Mouse (Mus musculus): ENCODE measurements at regions not wholly inside any gene's neighbourhood (a gene's known extent, or its start where the extent isn't known, plus 50 kb on each side); places are given as distances from the start of the nearest gene placed in this dataset.
"Not testable (repeated sequence)": the region's sequence is repeated elsewhere in the genome, so short reads cannot be mapped to it uniquely, and the experiment has no call there.

DNA sequence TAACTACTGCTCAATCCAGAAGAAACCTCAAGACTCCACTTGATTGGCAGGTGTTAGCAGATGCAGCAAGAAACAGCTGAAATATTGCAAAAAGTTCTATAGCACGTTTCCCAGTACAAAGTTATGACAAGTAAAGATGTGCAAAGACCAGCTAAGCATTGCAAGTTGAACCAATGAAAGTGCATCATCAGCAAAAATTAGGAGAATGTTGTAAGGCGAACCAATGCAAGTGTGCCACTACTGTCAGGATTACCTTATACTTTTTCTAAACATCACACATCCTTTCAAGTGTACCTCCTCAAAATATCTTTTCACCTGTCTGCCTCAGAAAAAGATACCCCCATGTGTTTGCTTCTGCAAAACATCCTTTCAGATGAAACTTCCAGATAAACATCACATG lies 244.7 kb downstream of the Slco6d1 start:
- Histone ChIP-seq H3K27ac (replicated peaks; ENCODE audit: low read depth, low read length) (no peak overlapping the region), H3K9ac (replicated peaks; ENCODE audit: low read length) (no peak overlapping the region), H3K4me3 (ENCODE audit: low read depth, low read length) (no peak overlapping the region), H3K4me2 (ENCODE audit: low read depth, low read length) (no peak overlapping the region), H3K9me3 (replicated peaks; ENCODE audit: control insufficient read depth, low read length) (no peaks in the 10 kb centered on the region), H3K36me3 (replicated peaks; ENCODE audit: control insufficient read depth, insufficient read depth, low read depth, low read length) (no peaks in the 10 kb centered on the region), H3K27me3 (ENCODE audit: control insufficient read depth, insufficient read depth, low read length) (no peaks in the 10 kb centered on the region), H3K4me1 (ENCODE audit: control insufficient read depth, insufficient read depth, low read length) (no peaks in the 10 kb centered on the region)
- DNase-seq (ENCODE audit: low spot score), result no peak
- no peak for ATAC-seq (replicated peaks; ENCODE audit: insufficient number of reproducible peaks, low FRiP score, low TSS enrichment, low read depth)
- 80% methylated on average over 2 of the region's 2 CpGs for WGBS

DNA sequence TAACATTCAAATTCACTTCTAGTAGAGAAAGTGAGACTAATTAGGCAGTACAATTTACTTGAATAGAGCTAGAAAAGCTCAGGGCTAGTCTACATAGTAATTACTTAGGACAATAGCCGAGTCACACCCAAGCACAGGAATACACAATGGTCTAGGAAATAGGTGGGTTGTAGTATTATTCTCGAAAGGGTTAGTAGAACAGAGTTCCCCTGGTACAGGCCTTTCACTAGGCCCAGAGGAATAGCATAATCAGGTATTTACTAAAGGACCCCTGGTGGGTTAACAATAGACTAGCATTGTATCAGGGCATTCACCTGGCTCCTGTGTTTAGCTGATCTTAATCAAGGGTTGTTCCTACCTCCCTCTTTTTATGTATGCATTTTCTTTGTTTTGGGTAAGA lies 246.5 kb downstream of the Slco6d1 start:
- H3K27ac ChIP-seq (replicated peaks; ENCODE audit: low read depth, low read length); H3K36me3 ChIP-seq (replicated peaks; ENCODE audit: control insufficient read depth, insufficient read depth, low read depth, low read length); H3K4me1 ChIP-seq (ENCODE audit: control insufficient read depth, insufficient read depth, low read length); H3K4me3 ChIP-seq (ENCODE audit: low read depth, low read length); H3K9me3 ChIP-seq (replicated peaks; ENCODE audit: control insufficient read depth, low read length); DNase-seq (ENCODE audit: low spot score); H3K4me2 ChIP-seq (ENCODE audit: low read depth, low read length); H3K9ac ChIP-seq (replicated peaks; ENCODE audit: low read length); ATAC-seq (replicated peaks; ENCODE audit: insufficient number of reproducible peaks, low FRiP score, low TSS enrichment, low read depth); H3K27me3 ChIP-seq (ENCODE audit: control insufficient read depth, insufficient read depth, low read length): not testable (repeated sequence)
- 81% methylated on average over 2 of the region's 2 CpGs for WGBS

DNA sequence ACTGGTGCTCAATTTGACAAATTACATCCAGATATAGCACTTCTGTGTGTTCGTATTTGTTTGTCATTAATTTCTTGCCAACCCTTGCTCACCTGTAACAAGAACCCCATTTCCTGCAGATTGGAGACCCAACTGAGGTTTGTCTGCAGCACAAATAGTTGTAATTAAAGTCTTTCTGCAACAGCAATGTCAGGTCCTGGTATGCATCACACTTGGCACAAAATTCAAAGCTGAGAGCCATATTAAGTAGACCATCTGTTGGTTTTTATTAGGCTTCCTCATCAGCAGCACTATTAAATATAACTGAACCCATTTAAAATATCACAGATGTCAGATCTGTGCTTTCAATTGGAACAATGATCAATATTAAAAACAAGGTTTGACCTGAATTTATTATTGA lies 247.0 kb downstream of the Slco6d1 start:
- ATAC-seq (replicated peaks; ENCODE audit: insufficient number of reproducible peaks, low FRiP score, low TSS enrichment, low read depth) (no peak), DNase-seq (ENCODE audit: low spot score) (no peak)
- Histone ChIP-seq H3K27ac (replicated peaks; ENCODE audit: low read depth, low read length) (no peak overlapping the region), H3K4me2 (ENCODE audit: low read depth, low read length) (no peak overlapping the region), H3K27me3 (ENCODE audit: control insufficient read depth, insufficient read depth, low read length) (no peaks in the 10 kb centered on the region), H3K4me1 (ENCODE audit: control insufficient read depth, insufficient read depth, low read length) (no peaks in the 10 kb centered on the region), H3K9ac (replicated peaks; ENCODE audit: low read length) (no peak overlapping the region), H3K4me3 (ENCODE audit: low read depth, low read length) (no peak overlapping the region), H3K9me3 (replicated peaks; ENCODE audit: control insufficient read depth, low read length) (no peaks in the 10 kb centered on the region), H3K36me3 (replicated peaks; ENCODE audit: control insufficient read depth, insufficient read depth, low read depth, low read length) (no peaks in the 10 kb centered on the region)
- 64% methylated on average over 1 of the region's 1 CpGs for WGBS

DNA sequence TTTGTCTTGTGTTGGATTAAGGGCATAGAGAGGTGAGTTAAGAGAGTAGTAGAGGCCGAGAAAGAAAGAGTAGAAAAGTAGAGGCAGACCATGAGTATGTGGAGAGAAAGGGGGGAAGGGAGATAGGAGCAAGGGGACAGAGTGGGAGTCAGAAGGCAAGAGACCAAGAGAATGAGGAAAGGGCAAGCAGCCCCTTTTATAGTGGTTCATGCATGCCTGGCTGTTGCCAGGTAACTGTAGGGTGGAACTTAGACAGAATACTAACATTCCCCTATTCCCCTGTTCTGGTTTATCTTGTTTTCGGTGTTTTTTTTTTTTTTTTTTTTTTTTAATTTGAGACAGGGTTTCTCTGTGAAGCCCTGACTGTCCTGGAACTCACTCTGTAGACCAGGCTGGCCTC lies 247.7 kb downstream of the Slco6d1 start:
- no peak overlapping the region for H3K4me3 ChIP-seq (ENCODE audit: low read depth, low read length)
- WGBS, result 69% methylated on average over 2 of the region's 2 CpGs
- H3K27me3 ChIP-seq (ENCODE audit: control insufficient read depth, insufficient read depth, low read length), result no peaks in the 10 kb centered on the region
- no peak overlapping the region for H3K4me2 ChIP-seq (ENCODE audit: low read depth, low read length)
- no peak overlapping the region for H3K27ac ChIP-seq (replicated peaks; ENCODE audit: low read depth, low read length)
- no peaks in the 10 kb centered on the region for H3K4me1 ChIP-seq (ENCODE audit: control insufficient read depth, insufficient read depth, low read length)
- ATAC-seq (replicated peaks; ENCODE audit: insufficient number of reproducible peaks, low FRiP score, low TSS enrichment, low read depth), result no peak
- no peaks in the 10 kb centered on the region for H3K9me3 ChIP-seq (replicated peaks; ENCODE audit: control insufficient read depth, low read length)
- DNase-seq (ENCODE audit: low spot score), result no peak
- no peaks in the 10 kb centered on the region for H3K36me3 ChIP-seq (replicated peaks; ENCODE audit: control insufficient read depth, insufficient read depth, low read depth, low read length)
- H3K9ac ChIP-seq (replicated peaks; ENCODE audit: low read length), result no peak overlapping the region

DNA sequence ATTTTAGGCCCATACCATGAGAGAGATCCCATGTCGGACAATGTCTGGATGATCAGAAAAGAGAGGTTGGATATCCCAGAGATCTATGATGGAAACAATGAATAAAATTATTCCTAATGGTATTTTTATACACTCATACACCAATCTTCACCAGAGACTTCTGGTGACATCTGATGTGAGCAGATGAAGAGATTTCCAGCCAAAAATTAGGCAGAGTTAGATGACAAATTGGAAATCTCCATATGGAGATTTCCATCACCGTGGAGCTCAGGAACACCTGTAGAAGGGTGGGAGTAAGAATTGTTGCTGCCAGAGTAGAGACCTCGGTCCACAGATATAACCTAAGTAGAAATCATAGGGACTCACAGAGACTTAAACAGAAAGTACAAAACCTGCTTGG lies 257.8 kb downstream of the Slco6d1 start:
- no peaks in the 10 kb centered on the region for H3K27me3 ChIP-seq (ENCODE audit: control insufficient read depth, insufficient read depth, low read length)
- DNase-seq (ENCODE audit: low spot score) (no peak), ATAC-seq (replicated peaks; ENCODE audit: insufficient number of reproducible peaks, low FRiP score, low TSS enrichment, low read depth) (no peak)
- no peak overlapping the region for H3K27ac ChIP-seq (replicated peaks; ENCODE audit: low read depth, low read length)
- H3K4me2 ChIP-seq (ENCODE audit: low read depth, low read length), result no peak overlapping the region
- WGBS, result 89% methylated on average over 3 of the region's 3 CpGs
- H3K9ac ChIP-seq (replicated peaks; ENCODE audit: low read length), result no peak overlapping the region
- no peaks in the 10 kb centered on the region for H3K9me3 ChIP-seq (replicated peaks; ENCODE audit: control insufficient read depth, low read length)
- H3K36me3 ChIP-seq (replicated peaks; ENCODE audit: control insufficient read depth, insufficient read depth, low read depth, low read length), result no peaks in the 10 kb centered on the region
- H3K4me3 ChIP-seq (ENCODE audit: low read depth, low read length), result no peak overlapping the region
- no peaks in the 10 kb centered on the region for H3K4me1 ChIP-seq (ENCODE audit: control insufficient read depth, insufficient read depth, low read length)

DNA sequence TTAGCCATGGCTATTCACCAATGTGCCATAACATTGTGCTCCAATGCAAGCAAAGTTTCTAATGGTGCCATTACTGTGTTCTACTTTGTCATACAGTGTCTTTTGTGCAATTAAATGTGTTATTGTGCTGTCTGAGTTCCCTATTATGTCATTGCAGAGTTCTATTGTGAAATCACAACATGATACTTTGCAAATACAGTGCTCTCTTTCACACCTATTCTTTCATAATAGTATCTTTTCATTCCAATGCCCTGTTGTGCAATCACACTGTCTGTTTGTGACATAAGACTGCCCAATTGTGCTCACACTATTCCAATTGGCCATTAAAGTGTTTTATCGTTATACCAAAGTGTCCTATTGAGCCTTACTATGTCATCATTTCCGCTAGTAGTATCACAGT lies 292.9 kb downstream of the Slco6d1 start:
- Histone ChIP-seq H3K9ac (replicated peaks; ENCODE audit: low read length) (no peak overlapping the region), H3K27ac (replicated peaks; ENCODE audit: low read depth, low read length) (no peak overlapping the region), H3K4me2 (ENCODE audit: low read depth, low read length) (no peak overlapping the region), H3K4me3 (ENCODE audit: low read depth, low read length) (no peak overlapping the region), H3K36me3 (replicated peaks; ENCODE audit: control insufficient read depth, insufficient read depth, low read depth, low read length) (no peaks in the 10 kb centered on the region), H3K9me3 (replicated peaks; ENCODE audit: control insufficient read depth, low read length) (no peaks in the 10 kb centered on the region), H3K4me1 (ENCODE audit: control insufficient read depth, insufficient read depth, low read length) (no peaks in the 10 kb centered on the region), H3K27me3 (ENCODE audit: control insufficient read depth, insufficient read depth, low read length) (no peaks in the 10 kb centered on the region)
- ATAC-seq (replicated peaks; ENCODE audit: insufficient number of reproducible peaks, low FRiP score, low TSS enrichment, low read depth), result no peak
- no peak for DNase-seq (ENCODE audit: low spot score)
- WGBS, result 86% methylated on average over 2 of the region's 2 CpGs

DNA sequence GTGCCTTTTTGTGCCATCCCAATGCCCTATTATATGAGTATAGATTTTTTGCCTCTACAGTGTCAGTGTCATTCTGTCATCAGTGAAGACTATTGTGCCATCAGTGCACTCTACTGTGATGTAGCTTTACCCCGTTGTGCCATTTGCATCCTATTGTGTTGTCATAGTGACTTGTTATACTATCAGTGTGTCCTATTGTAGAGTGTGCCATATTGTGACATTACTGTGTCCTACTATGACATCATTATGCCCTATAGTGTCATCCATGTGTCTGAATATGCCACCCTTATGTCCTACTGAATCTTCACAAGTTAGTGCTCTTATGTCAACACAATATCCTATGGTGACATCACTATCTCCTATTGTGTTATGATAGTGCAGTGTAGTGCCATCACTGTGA lies 293.4 kb downstream of the Slco6d1 start:
- no peak overlapping the region for H3K9ac ChIP-seq (replicated peaks; ENCODE audit: low read length)
- H3K36me3 ChIP-seq (replicated peaks; ENCODE audit: control insufficient read depth, insufficient read depth, low read depth, low read length), result no peaks in the 10 kb centered on the region
- no peaks in the 10 kb centered on the region for H3K9me3 ChIP-seq (replicated peaks; ENCODE audit: control insufficient read depth, low read length)
- no peak overlapping the region for H3K4me2 ChIP-seq (ENCODE audit: low read depth, low read length)
- no peak overlapping the region for H3K4me3 ChIP-seq (ENCODE audit: low read depth, low read length)
- no peak overlapping the region for H3K27ac ChIP-seq (replicated peaks; ENCODE audit: low read depth, low read length)
- DNase-seq (ENCODE audit: low spot score) (no peak), ATAC-seq (replicated peaks; ENCODE audit: insufficient number of reproducible peaks, low FRiP score, low TSS enrichment, low read depth) (no peak)
- H3K27me3 ChIP-seq (ENCODE audit: control insufficient read depth, insufficient read depth, low read length), result no peaks in the 10 kb centered on the region
- no peaks in the 10 kb centered on the region for H3K4me1 ChIP-seq (ENCODE audit: control insufficient read depth, insufficient read depth, low read length)
- 82% methylated on average over 1 of the region's 1 CpGs for WGBS

DNA sequence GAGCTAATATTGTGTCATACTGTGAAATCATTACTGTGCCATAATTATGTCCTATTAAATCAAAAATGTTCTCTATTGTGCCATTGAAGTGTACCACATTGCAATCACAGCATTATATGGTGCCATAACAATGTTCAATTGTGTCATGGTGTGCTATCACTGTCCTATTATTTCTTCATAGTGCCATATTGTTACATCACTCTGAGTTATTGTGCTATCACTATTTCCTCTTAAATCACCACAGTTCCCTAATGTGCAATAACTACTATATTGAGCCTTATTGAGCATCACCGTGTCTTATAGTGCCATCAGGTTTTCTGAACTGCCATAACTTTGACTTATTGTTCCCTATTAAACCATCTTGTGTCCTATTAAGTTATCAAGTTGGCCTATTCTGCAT lies 299.7 kb downstream of the Slco6d1 start:
- DNase-seq (ENCODE audit: low spot score) (no peak), ATAC-seq (replicated peaks; ENCODE audit: insufficient number of reproducible peaks, low FRiP score, low TSS enrichment, low read depth) (no peak)
- no peak overlapping the region for H3K9ac ChIP-seq (replicated peaks; ENCODE audit: low read length)
- H3K27me3 ChIP-seq (ENCODE audit: control insufficient read depth, insufficient read depth, low read length), result no peaks in the 10 kb centered on the region
- no peaks in the 10 kb centered on the region for H3K9me3 ChIP-seq (replicated peaks; ENCODE audit: control insufficient read depth, low read length)
- WGBS, result 89% methylated on average over 1 of the region's 1 CpGs
- H3K4me2 ChIP-seq (ENCODE audit: low read depth, low read length), result no peak overlapping the region
- H3K4me3 ChIP-seq (ENCODE audit: low read depth, low read length), result no peak overlapping the region
- no peaks in the 10 kb centered on the region for H3K36me3 ChIP-seq (replicated peaks; ENCODE audit: control insufficient read depth, insufficient read depth, low read depth, low read length)
- no peak overlapping the region for H3K27ac ChIP-seq (replicated peaks; ENCODE audit: low read depth, low read length)
- no peaks in the 10 kb centered on the region for H3K4me1 ChIP-seq (ENCODE audit: control insufficient read depth, insufficient read depth, low read length)
